Mouse (Mus musculus) ES-E14 (cell line): ENCODE measurements around the gene Abcc6. TPM values are rescaled to one million over a fixed set of nuclear protein-coding genes. Genes with fewer than 3 reads are reported as not detected.

ENCODE experiments used
- DNase-seq: peaks from one replicate; pipeline ENCODE4 v3.0.0-alpha.2; 2013; ENCODE audit warnings: low read depth, low spot score
- H3K27ac ChIP-seq: 2 replicates; pipeline ENCODE4 v1.5.1; 2012; ENCODE audit warnings: low read depth, mild to moderate bottlenecking, low read length, moderate library complexity, mixed read lengths; ENCODE audit not compliant: poor library complexity, insufficient read depth, severe bottlenecking
- H3K36me3 ChIP-seq: 2 replicates; pipeline ENCODE4 v1.6.1; 2012; ENCODE audit warnings: mild to moderate bottlenecking, low read length, moderate library complexity, mixed read lengths; ENCODE audit not compliant: control insufficient read depth, poor library complexity, insufficient read depth, severe bottlenecking
- H3K4me1 ChIP-seq, 2 experiments: fragments of 150-350 bp in 1 of 2; sonication (generic) in 1 of 2; 2 replicates each; pipeline ENCODE4 v1.6.1; 2012; ENCODE audit warnings: low read length in 2 of 2, mild to moderate bottlenecking in 1 of 2, mixed read lengths in 1 of 2; ENCODE audit not compliant: control insufficient read depth in 2 of 2, insufficient read depth in 2 of 2, poor library complexity in 1 of 2
- H3K4me3 ChIP-seq, 2 experiments: fragments of 150-350 bp in 1 of 2; sonication (generic) in 1 of 2; 2 replicates each; pipeline ENCODE4 v1.5.1; 2012; ENCODE audit warnings: low read length in 2 of 2, low read depth in 1 of 2, mild to moderate bottlenecking in 1 of 2, mixed read lengths in 1 of 2; ENCODE audit not compliant: insufficient read depth in 1 of 2, poor library complexity in 1 of 2, severe bottlenecking in 1 of 2
- H3K9ac ChIP-seq: 2 replicates; pipeline ENCODE4 v1.6.1; 2012; ENCODE audit warnings: low read depth, mild to moderate bottlenecking, low read length, mixed read lengths; ENCODE audit not compliant: poor library complexity, insufficient read depth, severe bottlenecking
- H3K9me3 ChIP-seq: fragments of 150-350 bp; sonication (generic); 2 replicates; pipeline ENCODE4 v1.6.1; 2012; ENCODE audit warnings: low read depth, mild to moderate bottlenecking, low read length; ENCODE audit not compliant: control insufficient read depth, insufficient read depth
- CHD2 ChIP-seq: IDR thresholded peaks from 2 replicates; pipeline ENCODE4 v1.6.1; 2014; ENCODE audit warnings: mild to moderate bottlenecking, low read depth, low read length, inconsistent platforms
- HCFC1 ChIP-seq: IDR thresholded peaks from 2 replicates; pipeline ENCODE4 v1.6.1; 2012; ENCODE audit warnings: low read length, inconsistent platforms, borderline replicate concordance; ENCODE audit not compliant: insufficient read depth
- MAFK ChIP-seq: IDR thresholded peaks from 2 replicates; pipeline ENCODE4 v1.6.1; 2014; ENCODE audit warnings: mild to moderate bottlenecking, low read depth, low read length, inconsistent platforms; ENCODE audit not compliant: insufficient read depth
- ZC3H11A ChIP-seq: IDR thresholded peaks from 2 replicates; pipeline ENCODE4 v1.6.1; 2012; ENCODE audit warnings: low read depth, mild to moderate bottlenecking, inconsistent platforms, low read length, borderline replicate concordance
- ZNF384 ChIP-seq: IDR thresholded peaks from 2 replicates; pipeline ENCODE4 v1.6.1; 2012; ENCODE audit warnings: low read depth, low read length, inconsistent platforms
- in situ Hi-C, 2 experiments: fragments of 600-800 bp; cut with MboI; formaldehyde crosslinking; loops; one replicate each; pipeline ENCODE4 v1.15.1; 2025; ENCODE audit warnings: low sequenced_read_pairs in 2 of 2, inconsistent platforms in 1 of 2; ENCODE audit not compliant: unreplicated experiment in 2 of 2
- total RNA-seq: library from RNA; depleted of rRNA; stranded (reverse); fragments of 300-350 nt; gene quantifications from 2 replicates; pipeline ENCODE4 v1.2.3, GENCODE M21; 2012

Abcc6 gene
- total RNA-seq, 1 experiment, result 4.7 TPM

DNA sequence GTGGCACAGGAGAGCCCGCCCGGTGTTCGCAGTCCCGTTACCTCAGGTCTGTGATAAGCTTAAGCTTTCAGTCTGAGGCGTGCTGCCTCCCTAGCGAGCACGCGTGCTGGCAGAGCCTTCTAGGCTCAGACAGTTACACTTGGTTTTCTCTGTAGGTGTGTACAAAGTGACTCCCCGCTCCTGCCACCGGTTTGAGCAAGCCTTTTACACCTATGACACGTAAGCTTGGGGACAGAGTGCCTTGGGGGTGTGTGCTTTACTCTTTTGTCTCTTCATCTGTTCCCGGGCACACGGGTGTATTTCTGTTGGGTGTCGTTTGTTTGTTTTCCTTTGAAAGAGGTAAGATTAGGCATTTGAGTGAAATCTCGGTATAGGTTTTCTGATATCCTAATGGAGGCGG is 31.5 kb upstream of the Abcc6 start:
- peaks cover 56% of the 10 kb centered on the region for H3K36me3 ChIP-seq
- TF ChIP-seq ZC3H11A, result no peak
- no peak for TF ChIP-seq MAFK
- TF ChIP-seq HCFC1, result no peak
- TF ChIP-seq CHD2, result no peak
- TF ChIP-seq ZNF384, result no peak
- DNase-seq, result no peak
- no peaks in the 10 kb centered on the region for H3K9me3 ChIP-seq
- in situ Hi-C loops, result no loop called here
- H3K4me3 ChIP-seq, result no peak overlapping the region
- no peaks in the 10 kb centered on the region for H3K4me1 ChIP-seq
- H3K9ac ChIP-seq, result no peak overlapping the region
- H3K27ac ChIP-seq, result no peak overlapping the region

DNA sequence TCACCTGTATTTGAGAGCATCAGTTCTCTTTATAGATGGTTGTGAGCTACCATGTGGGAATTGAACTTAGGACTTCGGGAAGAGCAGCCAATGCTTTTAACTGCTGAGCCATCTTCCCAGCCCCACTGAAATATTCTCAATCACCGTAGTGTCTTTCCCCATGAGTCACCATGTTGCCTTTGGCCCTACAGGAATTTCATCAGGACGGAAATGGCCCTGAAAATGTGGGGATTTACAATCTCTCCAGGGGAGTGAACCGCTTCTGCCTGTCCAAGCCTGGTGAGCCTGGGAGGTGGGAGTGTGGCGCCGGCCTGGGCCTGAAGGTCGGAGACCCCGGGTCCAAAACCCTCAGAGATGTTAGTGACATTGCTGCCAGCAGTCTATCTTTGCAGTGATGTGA is 30.6 kb upstream of the Abcc6 start:
- Histone ChIP-seq H3K9me3 (no peaks in the 10 kb centered on the region), H3K4me1 (no peaks in the 10 kb centered on the region), H3K36me3 (peaks cover 54% of the 10 kb centered on the region), H3K9ac (no peak overlapping the region), H3K4me3 (no peak overlapping the region), H3K27ac (no peak overlapping the region)
- DNase-seq, result no peak
- in situ Hi-C loops, result no loop called here
- no peak for TF ChIP-seq MAFK
- no peak for TF ChIP-seq HCFC1

DNA sequence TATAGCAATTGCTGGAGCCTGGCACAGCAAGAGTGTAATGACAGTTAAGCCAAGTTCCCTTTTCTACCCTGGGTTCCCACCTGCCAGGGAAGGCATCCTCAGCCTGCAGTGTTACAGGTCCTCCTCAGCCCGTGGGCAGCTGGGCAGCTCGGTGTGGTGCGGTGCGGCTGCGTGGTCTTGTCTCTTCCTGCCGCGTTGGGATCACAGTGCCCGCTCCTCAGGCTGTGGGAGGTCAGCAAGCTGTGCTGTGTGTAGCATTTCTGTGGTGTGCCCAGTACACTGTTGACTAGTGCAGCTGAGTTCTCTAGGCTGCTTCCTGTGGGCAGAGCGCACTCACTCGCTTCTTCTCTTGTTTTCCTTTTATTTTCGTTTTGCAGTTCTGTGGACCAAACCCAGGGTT is 28.8 kb upstream of the Abcc6 start:
- TF ChIP-seq ZC3H11A (no peak), MAFK (no peak), ZNF384 (no peak), HCFC1 (no peak), CHD2 (no peak)
- no peaks in the 10 kb centered on the region for H3K9me3 ChIP-seq
- no peak overlapping the region for H3K27ac ChIP-seq
- no peak overlapping the region for H3K9ac ChIP-seq
- no peaks in the 10 kb centered on the region for H3K4me1 ChIP-seq
- H3K36me3 ChIP-seq, result peaks cover 58% of the 10 kb centered on the region
- DNase-seq, result no peak
- no peak overlapping the region for H3K4me3 ChIP-seq
- in situ Hi-C loops, result no loop called here

DNA sequence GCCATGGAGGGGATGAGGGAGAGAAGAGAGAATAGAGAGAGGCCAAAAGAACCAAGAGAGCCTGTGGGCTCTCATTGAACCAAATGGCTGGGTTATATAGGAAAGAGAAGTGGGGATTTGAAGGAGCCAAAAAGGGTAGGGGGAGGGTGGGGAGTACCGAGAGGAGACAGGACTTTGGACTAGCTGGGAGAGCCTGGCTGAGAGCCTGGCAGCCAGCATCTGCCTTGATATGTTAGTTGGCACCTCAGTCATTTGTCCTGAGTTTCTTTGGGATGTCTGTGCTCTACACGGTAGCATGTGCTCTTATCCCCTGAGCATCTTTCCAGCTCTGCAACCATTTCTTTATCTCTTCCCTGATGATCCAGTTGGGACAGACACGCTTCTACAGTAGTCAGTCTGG is 23.5 kb upstream of the Abcc6 start:
- in situ Hi-C loops, result no loop called here
- no peak for DNase-seq
- no peak overlapping the region for H3K9ac ChIP-seq
- no peaks in the 10 kb centered on the region for H3K4me1 ChIP-seq
- H3K9me3 ChIP-seq, result no peaks in the 10 kb centered on the region
- no peak overlapping the region for H3K27ac ChIP-seq
- no peak overlapping the region for H3K4me3 ChIP-seq
- no peak for TF ChIP-seq MAFK
- peaks cover 35% of the 10 kb centered on the region for H3K36me3 ChIP-seq

DNA sequence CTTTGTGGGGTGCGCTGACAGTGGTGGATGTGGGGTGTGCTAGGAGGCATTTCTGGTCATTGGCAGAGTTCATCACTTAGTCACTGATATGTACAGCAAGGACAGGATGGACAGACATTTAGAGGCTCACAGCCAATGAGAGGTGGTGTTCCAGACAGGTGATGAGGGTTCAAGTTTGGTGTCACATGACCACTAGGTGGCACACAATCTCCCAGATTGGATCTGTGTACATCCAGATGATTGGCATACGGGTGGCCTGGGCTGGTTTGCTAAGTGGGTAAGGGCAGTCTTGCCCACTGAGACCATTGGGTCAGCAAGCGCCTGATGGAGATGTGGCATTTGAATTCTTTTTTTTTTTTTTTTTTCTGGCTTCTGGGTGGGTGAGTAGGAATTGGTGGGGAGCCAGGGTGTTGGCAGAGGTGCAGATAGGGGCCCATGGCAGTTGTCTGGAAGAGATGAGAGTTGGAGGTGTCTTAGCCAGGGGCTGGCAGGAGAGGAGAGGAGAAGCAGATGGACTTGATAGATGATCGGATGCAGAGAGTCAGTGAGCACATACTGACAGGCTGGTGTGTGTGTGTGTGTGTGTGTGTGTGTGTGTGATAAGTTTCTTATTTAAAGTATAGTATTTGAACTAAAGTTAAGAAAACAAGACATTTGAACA is 22.2 kb upstream of the Abcc6 start:
- Histone ChIP-seq H3K9ac (no peak overlapping the region), H3K36me3 (peaks cover 42% of the 10 kb centered on the region), H3K27ac (no peak overlapping the region), H3K4me3 (no peak overlapping the region), H3K9me3 (no peaks in the 10 kb centered on the region), H3K4me1 (no peaks in the 10 kb centered on the region)
- TF ChIP-seq CHD2 (no peak), MAFK (no peak), ZC3H11A (no peak), ZNF384 (no peak), HCFC1 (no peak)
- DNase-seq, result no peak
- in situ Hi-C loops, result no loop called here
